Mouse (Mus musculus) CH12.LX (cell line): ENCODE measurements around the gene Fgf8. TPM values are rescaled to one million over a fixed set of nuclear protein-coding genes. Genes with fewer than 3 reads are reported as not detected.

Experiments used
- DNase-seq: peaks from one replicate; pipeline ENCODE4 v3.0.0-alpha.2; 2013; ENCODE audit errors: extremely low read depth
- H3K27ac ChIP-seq: 2 replicates; pipeline ENCODE4 v1.5.1; 2012; ENCODE audit warnings: low read depth, mild to moderate bottlenecking, control low read depth, moderate library complexity; ENCODE audit not compliant: insufficient read depth
- H3K27me3 ChIP-seq: replicated peaks from 2 replicates; pipeline ENCODE3; 2012; ENCODE audit warnings: inconsistent platforms
- H3K36me3 ChIP-seq, 2 experiments: replicated peaks in 1 of 2; 2 replicates each; pipeline versions ENCODE3 to v1.6.1; 2012; ENCODE audit warnings: inconsistent platforms in 1 of 2, low read length in 1 of 2, mild to moderate bottlenecking in 1 of 2, mixed read lengths in 1 of 2, moderate library complexity in 1 of 2; ENCODE audit not compliant: control insufficient read depth in 1 of 2, insufficient read depth in 1 of 2
- H3K4me1 ChIP-seq, 2 experiments: 2 replicates each; pipeline ENCODE4 v1.6.1; 2012; ENCODE audit warnings: inconsistent platforms in 1 of 2, moderate library complexity in 1 of 2; ENCODE audit not compliant: insufficient read depth in 2 of 2, control insufficient read depth in 1 of 2
- H3K4me2 ChIP-seq: 2 replicates; pipeline ENCODE4 v1.6.1; 2012; ENCODE audit warnings: low read depth, mild to moderate bottlenecking, control low read depth; ENCODE audit not compliant: poor library complexity, insufficient read depth, severe bottlenecking
- H3K4me3 ChIP-seq, 3 experiments: fragments of 150-350 bp in 1 of 3; sonication (generic) in 1 of 3; replicated peaks in 1 of 3; 2 replicates each; pipeline versions ENCODE3 to v1.5.1; 2011 to 2012; ENCODE audit warnings: low read depth in 2 of 3, low read length in 2 of 3, mild to moderate bottlenecking in 2 of 3, moderate library complexity in 2 of 3, control low read depth in 1 of 3, improper control_type of control experiment in 1 of 3, inconsistent platforms in 1 of 3, mixed read lengths in 1 of 3; ENCODE audit not compliant: poor library complexity in 1 of 3
- H3K79me2 ChIP-seq: replicated peaks from 2 replicates; pipeline ENCODE4 v1.6.1; 2012; ENCODE audit warnings: mild to moderate bottlenecking, moderate library complexity; ENCODE audit not compliant: control insufficient read depth, poor library complexity, insufficient read depth, severe bottlenecking; ENCODE audit errors: extremely low read depth
- H3K9ac ChIP-seq: 2 replicates; pipeline ENCODE4 v1.6.1; 2012; ENCODE audit warnings: low read depth, mild to moderate bottlenecking, control low read depth, moderate library complexity; ENCODE audit not compliant: insufficient read depth
- H3K9me3 ChIP-seq: replicated peaks from 2 replicates; pipeline ENCODE3; 2012; ENCODE audit warnings: low read length, inconsistent platforms, mixed read lengths
- CHD2 ChIP-seq: IDR thresholded peaks from 2 replicates; pipeline ENCODE4 v1.6.1; 2011; ENCODE audit warnings: low read length, improper control_type of control experiment
- CTCF ChIP-seq, 2 experiments: IDR thresholded peaks in 1 of 2; conservative IDR thresholded peaks in 1 of 2; 2 replicates each; pipeline ENCODE4 v1.5.1; 2011 to 2012; ENCODE audit warnings: low read depth in 2 of 2, low read length in 2 of 2, improper control_type of control experiment in 1 of 2, inconsistent platforms in 1 of 2, mild to moderate bottlenecking in 1 of 2, moderate library complexity in 1 of 2
- JUN ChIP-seq: IDR thresholded peaks from 2 replicates; pipeline ENCODE4 v1.6.1; 2011; ENCODE audit warnings: low read depth, mild to moderate bottlenecking, low read length, improper control_type of control experiment, moderate library complexity; ENCODE audit not compliant: insufficient read depth
- MAFK ChIP-seq: IDR thresholded peaks from 2 replicates; pipeline ENCODE4 v1.6.1; 2011; ENCODE audit warnings: low read length, improper control_type of control experiment; ENCODE audit not compliant: insufficient replicate concordance
- MAZ ChIP-seq: IDR thresholded peaks from 2 replicates; pipeline ENCODE4 v1.6.1; 2012; ENCODE audit warnings: low read depth, mild to moderate bottlenecking, inconsistent platforms, low read length, improper control_type of control experiment, moderate library complexity
- MXI1 ChIP-seq: IDR thresholded peaks from 2 replicates; pipeline ENCODE4 v1.6.1; 2011; ENCODE audit warnings: mild to moderate bottlenecking, low read depth, low read length, improper control_type of control experiment
- NRF1 ChIP-seq: IDR thresholded peaks from 2 replicates; pipeline ENCODE4 v1.6.1; 2014; ENCODE audit warnings: low read depth, mild to moderate bottlenecking, inconsistent platforms, low read length, improper control_type of control experiment, moderate library complexity
- POLR2A ChIP-seq: IDR thresholded peaks from 2 replicates; pipeline ENCODE4 v1.6.1; 2011; ENCODE audit warnings: low read depth, mild to moderate bottlenecking, improper control_type of control experiment, low read length
- POLR2AphosphoS2 ChIP-seq: IDR thresholded peaks from 2 replicates; pipeline ENCODE4 v1.6.1; 2011; ENCODE audit warnings: low read depth, low read length, improper control_type of control experiment
- SMC3 ChIP-seq: IDR thresholded peaks from 2 replicates; pipeline ENCODE4 v1.6.1; 2011; ENCODE audit warnings: low read depth, low read length, improper control_type of control experiment
- TBP ChIP-seq: conservative IDR thresholded peaks from 2 replicates; pipeline ENCODE4 v1.6.1; 2011; ENCODE audit warnings: low read depth, low read length, improper control_type of control experiment
- TCF12 ChIP-seq: IDR thresholded peaks from 2 replicates; pipeline ENCODE4 v1.6.1; 2014; ENCODE audit warnings: low read depth, mild to moderate bottlenecking, inconsistent platforms, low read length, improper control_type of control experiment
- UBTF ChIP-seq: IDR thresholded peaks from 2 replicates; pipeline ENCODE4 v1.6.1; 2012; ENCODE audit warnings: low read depth, mild to moderate bottlenecking, inconsistent platforms, low read length, improper control_type of control experiment, moderate library complexity
- ZC3H11A ChIP-seq: IDR thresholded peaks from 2 replicates; pipeline ENCODE4 v1.6.1; 2012; ENCODE audit warnings: low read depth, mild to moderate bottlenecking, inconsistent platforms, low read length, improper control_type of control experiment
- ZKSCAN1 ChIP-seq: IDR thresholded peaks from 2 replicates; pipeline ENCODE4 v1.6.1; 2012; ENCODE audit warnings: low read depth, inconsistent platforms, low read length, improper control_type of control experiment, borderline replicate concordance
- ZMIZ1 ChIP-seq: IDR thresholded peaks from 2 replicates; pipeline ENCODE4 v1.6.1; 2012; ENCODE audit warnings: low read depth, mild to moderate bottlenecking, inconsistent platforms, low read length, improper control_type of control experiment
- ZNF384 ChIP-seq: IDR thresholded peaks from 2 replicates; pipeline ENCODE4 v1.6.1; 2012; ENCODE audit warnings: low read depth, low read length, improper control_type of control experiment, inconsistent platforms
- dilution Hi-C: fragments of 300-500 bp; cut with MboI; formaldehyde crosslinking; loops from 2 replicates; pipeline ENCODE4 v1.14.3; 2020; ENCODE audit warnings: low sequenced_read_pairs; ENCODE audit not compliant: extremely low pct_unique_long_range_greater_than_20kb, extremely low pct_ligation_motif_present
- in situ Hi-C: fragments of 300-500 bp; cut with MboI; formaldehyde crosslinking; loops from 3 replicates; pipeline ENCODE4 v1.14.3; 2019; ENCODE audit warnings: low sequenced_read_pairs, low pct_ligation_motif_present, low pct_unique_long_range_greater_than_20kb, mixed read lengths
- polyA plus RNA-seq: library from polyadenylated mRNA; unstranded; fragments of >175 nt; gene quantifications from 2 replicates; pipeline ENCODE4 v1.2.1, GENCODE M21; 2012; ENCODE audit warnings: low read depth; ENCODE audit not compliant: insufficient read length
- total RNA-seq, 2 experiments: library from RNA; depleted of rRNA; stranded (reverse); fragments of 300-350 nt in 1 of 2; fragments of >200 nt in 1 of 2; gene quantifications; 2 replicates each; pipeline ENCODE4 v1.2.3; 2012 to 2014

Gene Fgf8
- total and polyA plus RNA-seq, 3 experiments: not detected

GRCm38 (mm10) chr19:45708704-45709103 is 34.0 kb downstream of the Fgf8 start:
- H3K36me3 ChIP-seq: no peaks in the 10 kb centered on the region
- H3K79me2 ChIP-seq: no peaks in the 10 kb centered on the region
- no peak overlapping the region for H3K4me3 ChIP-seq
- in situ Hi-C loops: no loop called here
- no peak overlapping the region for H3K4me2 ChIP-seq
- DNase-seq: no peak
- no peak overlapping the region for H3K27ac ChIP-seq
- H3K4me1 ChIP-seq: no peaks in the 10 kb centered on the region; a peak in 1 of 4 replicates
- H3K9ac ChIP-seq: no peak overlapping the region
- H3K27me3 ChIP-seq: peaks cover 5% of the 10 kb centered on the region
- no peak for TF ChIP-seq MAZ
- no peak for TF ChIP-seq CTCF (conservative IDR thresholded peaks at IDR 0.05 in 1 of 2, IDR thresholded peaks at IDR 0.05 in 1 of 2; ENCODE audit: low read depth in 2 of 2, low read length in 2 of 2)
- no peak for TF ChIP-seq SMC3
- TF ChIP-seq MXI1: no peak
- no peak for TF ChIP-seq ZNF384
- TF ChIP-seq TCF12: no peak
- TF ChIP-seq ZKSCAN1: no peak
- TF ChIP-seq NRF1: no peak
- no peak for TF ChIP-seq ZC3H11A
- dilution Hi-C loops: no loop called here
- H3K9me3 ChIP-seq: peaks cover 6% of the 10 kb centered on the region

DNA sequence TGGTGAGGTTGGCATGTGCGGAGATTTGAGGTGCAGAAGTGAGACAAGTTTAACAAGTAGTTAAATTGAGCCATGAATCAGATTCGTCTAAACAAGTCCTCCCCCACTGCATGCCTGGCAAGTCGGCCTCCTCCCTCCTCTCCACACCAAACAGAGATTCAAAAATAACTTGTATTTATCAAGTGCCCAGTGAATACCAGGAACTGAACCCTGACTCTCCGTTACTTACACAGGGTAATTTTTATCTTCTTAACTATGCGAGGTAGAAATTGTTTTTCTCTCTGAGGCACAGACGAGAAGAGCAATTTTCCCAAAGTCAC is 46.5 kb downstream of the Fgf8 start:
- Histone ChIP-seq H3K36me3 (no peaks in the 10 kb centered on the region), H3K4me3 (no peak overlapping the region), H3K9me3 (no peaks in the 10 kb centered on the region), H3K27me3 (no peaks in the 10 kb centered on the region), H3K9ac (no peak overlapping the region), H3K27ac (no peak overlapping the region), H3K79me2 (no peaks in the 10 kb centered on the region), H3K4me2 (no peak overlapping the region), H3K4me1 (no peaks in the 10 kb centered on the region)
- TF ChIP-seq ZNF384 (no peak), CHD2 (no peak), UBTF (no peak), POLR2AphosphoS2 (no peak), NRF1 (no peak), MAFK (no peak), ZMIZ1 (no peak), TBP (no peak), POLR2A (no peak), MXI1 (no peak), JUN (no peak)
- in situ Hi-C loops (no loop called here), dilution Hi-C loops (no loop called here)
- no peak for DNase-seq
